Comparison of ENCODE assay signal across 31 mouse cellular contexts in the genomic region with DNA sequence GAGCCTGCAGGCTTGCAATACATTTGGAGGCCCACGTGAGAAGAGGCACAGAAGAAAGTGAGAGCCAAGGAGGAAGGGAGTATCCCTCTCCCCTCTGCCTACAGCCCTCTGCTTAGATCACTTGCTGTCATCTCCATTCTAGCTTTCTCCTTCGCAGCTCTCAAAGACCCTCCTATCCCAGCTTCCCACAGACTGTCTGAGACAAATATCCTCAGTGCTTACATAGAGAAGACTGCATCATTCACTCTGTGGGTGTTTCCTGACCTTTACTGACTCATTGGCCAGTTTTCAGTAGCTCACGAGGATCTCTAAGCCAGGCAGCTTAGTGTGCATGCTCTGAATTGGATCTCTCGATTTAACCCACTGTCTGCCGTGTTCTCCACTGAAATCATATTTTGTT. TPM values are rescaled to one million over a fixed set of nuclear protein-coding genes. Genes with fewer than 3 reads are reported as not detected.
DNase-seq lines count a peak whose midpoint lies in the region; ATAC-seq and TF ChIP-seq lines count a peak whose summit lies in the region.
"Had no signal": no experiment of that assay in that cellular context is flagged by ENCODE, and none has a peak within 500 bp of the region (broad histone marks: within the 10 kb centered on the region; RNA-seq: fewer than 3 reads in every experiment).

No protein-coding gene starts in this region.

- no peaks in the 10 kb centered on the region for H3K27me3 ChIP-seq in lung, postnatal 0 days (replicated peaks; ENCODE audit: insufficient read depth, low read length)
- H3K27me3 ChIP-seq: embryonic facial prominence, embryonic 13.5 days; forebrain, embryonic 15.5 days; heart, embryonic 13.5 days; hindbrain, embryonic 15.5 days; kidney, embryonic 15.5 days; limb, embryonic 12.5 days; liver, embryonic 15.5 days; neural tube, embryonic 12.5 days had no signal

- no peak overlapping the region for H3K4me3 ChIP-seq in lung, postnatal 0 days (ENCODE audit: low read depth, low read length)
- H3K4me3 ChIP-seq: embryonic facial prominence, embryonic 13.5 days; forebrain, embryonic 10.5 days; forebrain, embryonic 15.5 days; gastrocnemius, adult 2 months; heart, embryonic 13.5 days; hindbrain, embryonic 10.5 days; hindbrain, embryonic 15.5 days; kidney, embryonic 15.5 days; left cerebral cortex, adult 2 months; limb, embryonic 12.5 days; liver, embryonic 15.5 days; midbrain, embryonic 10.5 days; myocyte; neural tube, embryonic 12.5 days had no signal

- no peak overlapping the region for H3K27ac ChIP-seq in lung, postnatal 0 days (ENCODE audit: low read length)
- H3K27ac ChIP-seq: embryonic facial prominence, embryonic 13.5 days; forebrain, embryonic 10.5 days; forebrain, embryonic 15.5 days; gastrocnemius, adult 2 months; heart, embryonic 13.5 days; hindbrain, embryonic 10.5 days; hindbrain, embryonic 15.5 days; kidney, embryonic 15.5 days; left cerebral cortex, adult 2 months; limb, embryonic 12.5 days; liver, embryonic 15.5 days; midbrain, embryonic 10.5 days; neural tube, embryonic 12.5 days had no signal

- H3K9me3 ChIP-seq in lung, postnatal 0 days (ENCODE audit: low read length), result no peaks in the 10 kb centered on the region
- H3K9me3 ChIP-seq: embryonic facial prominence, embryonic 13.5 days; forebrain, embryonic 10.5 days; forebrain, embryonic 15.5 days; heart, embryonic 13.5 days; hindbrain, embryonic 10.5 days; hindbrain, embryonic 15.5 days; kidney, embryonic 15.5 days; limb, embryonic 12.5 days; liver, embryonic 15.5 days; neural tube, embryonic 12.5 days had no signal

- no peaks in the 10 kb centered on the region for H3K4me1 ChIP-seq in lung, postnatal 0 days (ENCODE audit: insufficient read depth, low read depth, low read length)
- H3K4me1 ChIP-seq: embryonic facial prominence, embryonic 13.5 days; forebrain, embryonic 10.5 days; forebrain, embryonic 15.5 days; heart, embryonic 13.5 days; hindbrain, embryonic 10.5 days; hindbrain, embryonic 15.5 days; kidney, embryonic 15.5 days; limb, embryonic 12.5 days; liver, embryonic 15.5 days; midbrain, embryonic 10.5 days; neural tube, embryonic 12.5 days had no signal

- no peak for TF ChIP-seq EP300 in lung, postnatal 0 days (IDR thresholded peaks at IDR 0.05)

- no peak overlapping the region for H3K9ac ChIP-seq in lung, postnatal 0 days (replicated peaks; ENCODE audit: low read depth)
- H3K9ac ChIP-seq: embryonic facial prominence, embryonic 13.5 days; forebrain, embryonic 15.5 days; heart, embryonic 13.5 days; hindbrain, embryonic 15.5 days; kidney, embryonic 15.5 days; limb, embryonic 12.5 days; liver, embryonic 15.5 days; neural tube, embryonic 12.5 days had no signal

- H3K36me3 ChIP-seq in lung, postnatal 0 days (ENCODE audit: insufficient read depth, low read length), result no peaks in the 10 kb centered on the region
- H3K36me3 ChIP-seq: embryonic facial prominence, embryonic 13.5 days; forebrain, embryonic 10.5 days; forebrain, embryonic 15.5 days; heart, embryonic 13.5 days; hindbrain, embryonic 10.5 days; hindbrain, embryonic 15.5 days; kidney, embryonic 15.5 days; limb, embryonic 12.5 days; liver, embryonic 15.5 days; midbrain, embryonic 10.5 days; neural tube, embryonic 12.5 days had no signal

- no peak for TF ChIP-seq CTCF in lung, postnatal 0 days (IDR thresholded peaks at IDR 0.05)

- H3K4me2 ChIP-seq in lung, postnatal 0 days (replicated peaks; ENCODE audit: low read depth, low read length), result no peak overlapping the region
- H3K4me2 ChIP-seq: embryonic facial prominence, embryonic 13.5 days; forebrain, embryonic 15.5 days; heart, embryonic 13.5 days; hindbrain, embryonic 15.5 days; kidney, embryonic 15.5 days; limb, embryonic 12.5 days; liver, embryonic 15.5 days; neural tube, embryonic 12.5 days had no signal

- WGBS in lung, postnatal 0 days, result 47% methylated on average over 5 of the region's 5 CpGs

- DNase-seq in adrenal gland, adult 2 months, result peak; percentile 50
- DNase-seq in adrenal gland, adult 8-10 months, result no peak
- peak; percentile 15 for DNase-seq in lung, postnatal 0 days (ENCODE audit: low spot score)
- no peak for DNase-seq in lung, postnatal 4 days
- DNase-seq in NIH3T3 (ENCODE audit: low read depth), result peak; percentile 1
- peak; percentile 9 for DNase-seq in lung, postnatal 36 days
- DNase-seq in frontal cortex, postnatal 14 days (ENCODE audit: low spot score in 2 of 2), result no peak
- DNase-seq: cerebellum, adult 11-12 months; cerebellum, postnatal 10 days; gastrocnemius, adult 2 months; gastrocnemius, postnatal 36 days; heart, adult 18-20 months; heart, postnatal 14 days; kidney, adult 18-20 months; kidney, postnatal 25 days; right cerebral cortex, adult 18-20 months; spleen, adult 18-20 months; thymus, postnatal 4 days had no signal

- no peak for ATAC-seq in lung, postnatal 0 days
- ATAC-seq: forebrain, embryonic 15.5 days had no signal

RNA-seq across cellular contexts. Expression of a gene that starts 32.7 kb away (rescaled TPM):
- 10 to 100 TPM; 35.5 to 35.7 TPM for total RNA-seq in adrenal gland, adult 2 months (2021)
- 1.8 and 2.2 TPM in 2 replicates for polyA plus RNA-seq in adrenal gland, adult 2 months (2012; rRNA removed)
- total RNA-seq in adrenal gland, adult 8-10 months (2022), result 10 to 100 TPM; 37.7 to 62.3 (median 44.2) TPM
- polyA plus RNA-seq in lung, postnatal 0 days (2015; fragmentation: Nextera tagmentation; extraction: Ambion mirVana), result 2.8 and 3.3 TPM in 2 replicates

Comparison
In these comparisons a context has a peak if more than half of its experiments do, and no peak if none do; other contexts are left out.
1. DNase-seq: peak in adrenal gland, adult 2 months (single experiment), lung, postnatal 0 days (single experiment), NIH3T3 (single experiment) and lung, postnatal 36 days (single experiment); none in adrenal gland, adult 8-10 months (single experiment), lung, postnatal 4 days (0 of 2) and frontal cortex, postnatal 14 days (0 of 2).